Mouse (Mus musculus) ovary, postnatal 14 days (tissue): ENCODE data around the gene Supt5.

Source experiments
- DNase-seq: peaks from one replicate; pipeline ENCODE4 v3.0.0; 2022; ENCODE audit warnings: low spot score

Supt5 gene

GRCm38 (mm10) chr7:28374647-28375046 is 36.1 kb upstream of the Supt5 start:
- no peak for DNase-seq

GRCm38 (mm10) chr7:28373891-28374495 is 35.4 kb upstream of the Supt5 start:
- DNase-seq: no peak

- peak; percentile 78 for DNase-seq
Measured at GRCm38 (mm10) chr7:28373131-28373581, 34.6 kb upstream of the Supt5 start.

- peak; percentile 99 for DNase-seq
Measured at GRCm38 (mm10) chr7:28372251-28373108, 33.9 kb upstream of the Supt5 start, which contains the start of gene Plekhg2. TSS of gene Plekhg2 (minus strand) at chr7:28372599.

GRCm38 (mm10) chr7:28371514-28371989 is 33.0 kb upstream of the Supt5 start:
- DNase-seq: peak; percentile 51

- DNase-seq: no peak
Measured at GRCm38 (mm10) chr7:28370977-28371513, 32.5 kb upstream of the Supt5 start.

GRCm38 (mm10) chr7:28370051-28370450 is 31.5 kb upstream of the Supt5 start:
- DNase-seq: no peak

- no peak for DNase-seq
Measured at GRCm38 (mm10) chr7:28368276-28368920, 29.9 kb upstream of the Supt5 start.

GRCm38 (mm10) chr7:28367663-28368275 is 29.2 kb upstream of the Supt5 start:
- DNase-seq: no peak

GRCm38 (mm10) chr7:28362441-28363060 is 24.0 kb upstream of the Supt5 start:
- DNase-seq: no peak

GRCm38 (mm10) chr7:28361647-28362341 is 23.2 kb upstream of the Supt5 start:
- DNase-seq: no peak

GRCm38 (mm10) chr7:28360291-28360690 is 21.7 kb upstream of the Supt5 start:
- no peak for DNase-seq

- DNase-seq: no peak
Measured at GRCm38 (mm10) chr7:28359854-28360253, 21.3 kb upstream of the Supt5 start.

GRCm38 (mm10) chr7:28358431-28358830 is 19.9 kb upstream of the Supt5 start:
- DNase-seq: no peak

GRCm38 (mm10) chr7:28357984-28358383 is 19.4 kb upstream of the Supt5 start:
- no peak for DNase-seq

GRCm38 (mm10) chr7:28356981-28357380 is 18.4 kb upstream of the Supt5 start:
- no peak for DNase-seq

GRCm38 (mm10) chr7:28355221-28355620 is 16.7 kb upstream of the Supt5 start:
- no peak for DNase-seq

- DNase-seq: no peak
Measured at GRCm38 (mm10) chr7:28354596-28354995, 16.1 kb upstream of the Supt5 start.

GRCm38 (mm10) chr7:28354113-28354581 is 15.6 kb upstream of the Supt5 start:
- DNase-seq: no peak

- DNase-seq: no peak
Measured at GRCm38 (mm10) chr7:28353267-28353666, 14.7 kb upstream of the Supt5 start.
